Mouse (Mus musculus) midbrain, embryonic 10.5 days (tissue): ENCODE measurements at regions not wholly inside any gene's neighbourhood (a gene's known extent, or its start where the extent isn't known, plus 50 kb on each side); places are given as distances from the start of the nearest gene placed in this dataset.

ENCODE experiments used
- DNase-seq: peaks from one replicate; pipeline ENCODE4 v3.0.0-alpha.2; 2017; ENCODE audit warnings: low spot score
- H3K27ac ChIP-seq: fragments of 300-500 bp; sonication (generic); replicated peaks from 2 replicates; pipeline ENCODE4 v1.5.1; 2016; ENCODE audit warnings: mild to moderate bottlenecking
- H3K27me3 ChIP-seq: fragments of 300-500 bp; sonication (generic); 2 replicates; pipeline ENCODE4 v1.6.1; 2016; ENCODE audit warnings: low read depth, mild to moderate bottlenecking; ENCODE audit not compliant: poor library complexity, severe bottlenecking
- H3K36me3 ChIP-seq: fragments of 300-500 bp; sonication (generic); 2 replicates; pipeline ENCODE4 v1.6.1; 2016; ENCODE audit warnings: mild to moderate bottlenecking, moderate library complexity
- H3K4me1 ChIP-seq: fragments of 300-500 bp; sonication (generic); 2 replicates; pipeline ENCODE4 v1.6.1; 2016
- H3K4me3 ChIP-seq: fragments of 300-500 bp; sonication (generic); 2 replicates; pipeline ENCODE4 v1.5.1; 2016; ENCODE audit warnings: mild to moderate bottlenecking, moderate library complexity
- H3K9me3 ChIP-seq: fragments of 300-500 bp; sonication (generic); replicated peaks from 2 replicates; pipeline ENCODE4 v1.6.1; 2016; ENCODE audit warnings: mild to moderate bottlenecking
- WGBS: fragments of 180-500 bp; shearing (Covaris S2); methylation state at CpG from one replicate; pipeline ENCODE4 v1.1.7; 2016; 5-methylcytosine and 5-hydroxymethylcytosine counted together

- no peaks in the 10 kb centered on the region for H3K36me3 ChIP-seq
- DNase-seq, result no peak
- H3K4me3 ChIP-seq, result no peak overlapping the region
- H3K4me1 ChIP-seq, result no peaks in the 10 kb centered on the region
- H3K27me3 ChIP-seq, result no peaks in the 10 kb centered on the region
- H3K9me3 ChIP-seq, result no peaks in the 10 kb centered on the region
- whole genome bisulfite sequencing, result 86% methylated on average over 4 of the region's 4 CpGs
- no peak overlapping the region for H3K27ac ChIP-seq
These were observed 142.2 kb downstream of the Pax1 start for GRCm38 (mm10) chr2:147503962-147504361.

GRCm38 (mm10) chr2:147498731-147499130 is 137.0 kb downstream of the Pax1 start:
- 94% methylated on average over 1 of the region's 1 CpGs for WGBS
- no peaks in the 10 kb centered on the region for H3K36me3 ChIP-seq
- H3K27me3 ChIP-seq, result no peaks in the 10 kb centered on the region
- H3K9me3 ChIP-seq, result no peaks in the 10 kb centered on the region
- H3K27ac ChIP-seq, result no peak overlapping the region
- H3K4me1 ChIP-seq, result no peaks in the 10 kb centered on the region
- no peak overlapping the region for H3K4me3 ChIP-seq
- no peak for DNase-seq

DNA sequence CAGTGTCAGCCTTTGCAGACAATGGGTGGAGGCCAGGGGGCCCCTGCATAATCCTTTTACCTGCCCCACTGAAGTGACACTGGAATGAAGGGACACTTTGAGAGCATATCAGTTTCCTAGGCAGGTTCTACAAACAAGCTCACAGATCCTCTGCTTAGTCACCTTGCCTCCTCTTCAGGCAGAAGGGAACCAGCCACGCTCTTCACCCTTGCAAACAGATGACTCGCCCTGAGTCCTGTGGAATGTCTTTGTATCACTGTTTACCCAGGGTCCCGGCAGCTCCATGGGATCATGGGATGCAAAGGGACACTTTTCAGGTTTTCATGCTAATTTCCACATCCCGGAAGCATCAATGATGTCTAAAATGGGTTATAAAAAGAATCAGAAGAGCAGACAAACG is 94.2 kb downstream of the Pax1 start:
- Histone ChIP-seq H3K4me1 (peaks cover 22% of the 10 kb centered on the region), H3K27me3 (no peaks in the 10 kb centered on the region), H3K4me3 (no peak overlapping the region), H3K36me3 (no peaks in the 10 kb centered on the region), H3K9me3 (no peaks in the 10 kb centered on the region), H3K27ac (no peak overlapping the region)
- DNase-seq, result no peak
- WGBS, result 57% methylated on average over 5 of the region's 5 CpGs

- H3K36me3 ChIP-seq, result no peaks in the 10 kb centered on the region
- peak overlapping the region; percentile 23; the same call in 1 of the 2 replicates for H3K27ac ChIP-seq
- H3K4me1 ChIP-seq, result peaks cover 22% of the 10 kb centered on the region
- DNase-seq, result peak; percentile 14
- peak overlapping the region; percentile 27; the same call in 1 of the 2 replicates for H3K4me3 ChIP-seq
- no peaks in the 10 kb centered on the region for H3K9me3 ChIP-seq
- 61% methylated on average over 18 of the region's 18 CpGs for WGBS
- no peaks in the 10 kb centered on the region for H3K27me3 ChIP-seq
These were observed 92.9 kb downstream of the Pax1 start for GRCm38 (mm10) chr2:147454362-147455257.
